Comparison of ENCODE assay signal across 9 mouse cellular contexts in genomic region chr7:143012230-143012875, GRCm38 (mm10). TPM values are rescaled to one million over a fixed set of nuclear protein-coding genes. Genes with fewer than 3 reads are reported as not detected.
DNase-seq lines count a peak whose midpoint lies in the region; ATAC-seq and TF ChIP-seq lines count a peak whose summit lies in the region.
"Had no signal": no experiment of that assay in that cellular context is flagged by ENCODE, and none has a peak within 500 bp of the region (broad histone marks: within the 10 kb centered on the region; RNA-seq: fewer than 3 reads in every experiment).

No protein-coding gene starts in this region.

- no peak overlapping the region for H3K27ac ChIP-seq in liver, postnatal 0 days (ENCODE audit: low read depth)
- H3K27ac ChIP-seq in ES-Bruce4 (ENCODE audit: insufficient read depth, low read length): peak overlapping the region; percentile 49
- peak overlapping the region; percentile 41; the same call in 1 of the 2 replicates for H3K27ac ChIP-seq in hindbrain, postnatal 0 days

- H3K9ac ChIP-seq in liver, postnatal 0 days (replicated peaks): no peak overlapping the region
- H3K9ac ChIP-seq in ES-Bruce4 (ENCODE audit: low read depth, poor library complexity, severe bottlenecking): no peak overlapping the region
- H3K9ac ChIP-seq in hindbrain, postnatal 0 days (replicated peaks; ENCODE audit: low read length): no peak overlapping the region
- H3K9ac ChIP-seq: limb, embryonic 15.5 days had no signal

- WGBS in liver, postnatal 0 days (ENCODE audit: insufficient replicate concordance): 76% methylated on average over 5 of the region's 5 CpGs
- 43% methylated on average over 5 of the region's 5 CpGs for WGBS in hindbrain, postnatal 0 days

- no peak for TF ChIP-seq CTCF in liver, postnatal 0 days (IDR thresholded peaks at IDR 0.05; ENCODE audit: low read depth)
- no peak for TF ChIP-seq CTCF in ES-Bruce4 (IDR thresholded peaks at IDR 0.05; ENCODE audit: low read depth, low read length)
- no peak for TF ChIP-seq CTCF in hindbrain, postnatal 0 days (IDR thresholded peaks at IDR 0.05; ENCODE audit: low read depth)

- no peak overlapping the region for H3K4me2 ChIP-seq in liver, postnatal 0 days (ENCODE audit: low read depth, low read length)
- no peak overlapping the region for H3K4me2 ChIP-seq in hindbrain, postnatal 0 days (ENCODE audit: low read depth, low read length)
- H3K4me2 ChIP-seq: limb, embryonic 15.5 days had no signal

- peak; percentile 45 for DNase-seq in gastrocnemius, postnatal 10 days
- no peak for DNase-seq in gastrocnemius, postnatal 36 days
- DNase-seq in liver: peak; percentile 29
- no peak for DNase-seq in liver, postnatal 0 days
- peak; percentile 64 for DNase-seq in hindbrain, postnatal 0 days (ENCODE audit: low spot score)
- DNase-seq in left cerebral cortex, postnatal 14 days (ENCODE audit: low spot score in 2 of 2): no peak
- no peak for DNase-seq in frontal cortex, postnatal 14 days (ENCODE audit: low spot score in 2 of 2)

- H3K9me3 ChIP-seq in liver, postnatal 0 days (ENCODE audit: low read length): no peaks in the 10 kb centered on the region
- no peaks in the 10 kb centered on the region for H3K9me3 ChIP-seq in ES-Bruce4 (replicated peaks; ENCODE audit: control insufficient read depth, insufficient read depth, low read length, poor library complexity, severe bottlenecking)
- H3K9me3 ChIP-seq in hindbrain, postnatal 0 days (ENCODE audit: low read length): no peaks in the 10 kb centered on the region
- H3K9me3 ChIP-seq: limb, embryonic 15.5 days had no signal

- TF ChIP-seq POLR2A in ES-Bruce4 (IDR thresholded peaks at IDR 0.05; ENCODE audit: insufficient read depth, low read length): no peak

- intact Hi-C loops in gastrocnemius, postnatal 36 days (cut with DNase I): no loop called here
- intact Hi-C loops in left cerebral cortex, postnatal 14 days (cut with DNase I): loop anchor here (5.0 kb wide), 1 partner anchor 55 kb away; the partner anchor contains the start of gene Tssc4

- H3K27me3 ChIP-seq in liver, postnatal 0 days (ENCODE audit: insufficient read depth, low read length): no peaks in the 10 kb centered on the region
- no peaks in the 10 kb centered on the region for H3K27me3 ChIP-seq in ES-Bruce4 (ENCODE audit: control insufficient read depth, insufficient read depth, low read length, poor library complexity, severe bottlenecking)
- no peaks in the 10 kb centered on the region for H3K27me3 ChIP-seq in hindbrain, postnatal 0 days (ENCODE audit: insufficient read depth, low read length)
- H3K27me3 ChIP-seq: limb, embryonic 15.5 days had no signal

- H3K4me3 ChIP-seq in liver, postnatal 0 days (ENCODE audit: low read depth, low read length): no peak overlapping the region
- H3K4me3 ChIP-seq in ES-Bruce4 (ENCODE audit: low read depth, low read length): no peak overlapping the region
- H3K4me3 ChIP-seq in hindbrain, postnatal 0 days (ENCODE audit: low read length): no peak overlapping the region
- H3K4me3 ChIP-seq: limb, embryonic 15.5 days had no signal

- no peaks in the 10 kb centered on the region; the same call in 1 of the 2 replicates for H3K36me3 ChIP-seq in liver, postnatal 0 days (replicated peaks; ENCODE audit: insufficient read depth, low read length)
- H3K36me3 ChIP-seq in ES-Bruce4 (ENCODE audit: control insufficient read depth, insufficient read depth, low read length, poor library complexity, severe bottlenecking): no peaks in the 10 kb centered on the region
- no peaks in the 10 kb centered on the region for H3K36me3 ChIP-seq in hindbrain, postnatal 0 days (ENCODE audit: insufficient read depth, low read length)
- H3K36me3 ChIP-seq: limb, embryonic 15.5 days had no signal

- H3K4me1 ChIP-seq in liver, postnatal 0 days (ENCODE audit: insufficient read depth): peaks cover 33% of the 10 kb centered on the region
- peaks cover 37% of the 10 kb centered on the region for H3K4me1 ChIP-seq in ES-Bruce4 (ENCODE audit: control insufficient read depth, insufficient read depth, low read length)
- peaks cover 35% of the 10 kb centered on the region for H3K4me1 ChIP-seq in hindbrain, postnatal 0 days (ENCODE audit: insufficient read depth, low read length)

- ATAC-seq in liver, postnatal 0 days: no peak
- ATAC-seq in hindbrain, postnatal 0 days: no peak

- TF ChIP-seq EP300 in liver, postnatal 0 days (IDR thresholded peaks at IDR 0.05; ENCODE audit: low read depth): no peak
- TF ChIP-seq EP300 in ES-Bruce4 (IDR thresholded peaks at IDR 0.05; ENCODE audit: insufficient read depth, low read depth, low read length): 0 out of 2 replicates have a peak, but pooled peaks have one; percentile 22

RNA-seq across cellular contexts. Expression of gene Tspan32, which starts 7.5 kb away (rescaled TPM):
- total RNA-seq in gastrocnemius, postnatal 10 days (2021): under 1 TPM; 0.16 to 0.90 TPM
- under 1 TPM; 0.15 to 0.27 TPM for total RNA-seq in gastrocnemius, postnatal 36 days (2021)
- 31.0 and 37.5 TPM in 2 replicates for polyA plus RNA-seq in liver, postnatal 0 days (2015; fragmentation: Nextera tagmentation; extraction: Ambion mirVana)
- not detected in 2 replicates for polyA plus RNA-seq in ES-Bruce4 (2011; ENCODE audit: insufficient read depth, insufficient read length, low read depth, missing spikeins)
- 0.16 and 0.29 TPM in 2 replicates for total RNA-seq in hindbrain, postnatal 0 days (2014; rRNA removed)
- 0.40 and 0.71 TPM in 2 replicates for polyA plus RNA-seq in hindbrain, postnatal 0 days (2015; fragmentation: Nextera tagmentation; extraction: Ambion mirVana)
- total RNA-seq in left cerebral cortex, postnatal 14 days (2021): under 1 TPM in 1 of 2 experiments, not detected in 1; 0.30 TPM

RNA-seq across cellular contexts. Expression of gene Cd81, which starts 40.2 kb away (rescaled TPM):
- 100 to 1,000 TPM; 236 to 268 TPM for total RNA-seq in gastrocnemius, postnatal 10 days (2021)
- total RNA-seq in gastrocnemius, postnatal 36 days (2021): 100 to 1,000 TPM; 106 to 118 TPM
- polyA plus RNA-seq in liver, postnatal 0 days (2015; fragmentation: Nextera tagmentation; extraction: Ambion mirVana): 213 and 231 TPM in 2 replicates
- 392 and 406 TPM in 2 replicates for polyA plus RNA-seq in ES-Bruce4 (2011; ENCODE audit: insufficient read depth, insufficient read length, low read depth, missing spikeins)
- total RNA-seq in hindbrain, postnatal 0 days (2014; rRNA removed): 758 and 776 TPM in 2 replicates
- 708 and 751 TPM in 2 replicates for polyA plus RNA-seq in hindbrain, postnatal 0 days (2015; fragmentation: Nextera tagmentation; extraction: Ambion mirVana)
- total RNA-seq in left cerebral cortex, postnatal 14 days (2021): 100 to 1,000 TPM; 367 to 400 TPM

RNA-seq across cellular contexts. Expression of gene Ascl2, which starts 43.3 kb away (rescaled TPM):
- not detected for total RNA-seq in gastrocnemius, postnatal 10 days (2021)
- total RNA-seq in gastrocnemius, postnatal 36 days (2021): not detected
- 0.21 and 0.23 TPM in 2 replicates for polyA plus RNA-seq in liver, postnatal 0 days (2015; fragmentation: Nextera tagmentation; extraction: Ambion mirVana)
- polyA plus RNA-seq in ES-Bruce4 (2011; ENCODE audit: insufficient read depth, insufficient read length, low read depth, missing spikeins): 1.9 and 2.2 TPM in 2 replicates
- total RNA-seq in hindbrain, postnatal 0 days (2014; rRNA removed): 2.9 TPM in 1 of 2 replicates, not detected in the other
- polyA plus RNA-seq in hindbrain, postnatal 0 days (2015; fragmentation: Nextera tagmentation; extraction: Ambion mirVana): 0.69 and 1.1 TPM in 2 replicates
- total RNA-seq in left cerebral cortex, postnatal 14 days (2021): not detected

RNA-seq across cellular contexts. Expression of gene Tssc4, which starts 56.7 kb away (rescaled TPM):
- 10 to 100 TPM; 14.3 to 16.9 TPM for total RNA-seq in gastrocnemius, postnatal 10 days (2021)
- total RNA-seq in gastrocnemius, postnatal 36 days (2021): 1 to 10 TPM; 7.8 to 8.4 TPM
- 24.1 and 25.2 TPM in 2 replicates for polyA plus RNA-seq in liver, postnatal 0 days (2015; fragmentation: Nextera tagmentation; extraction: Ambion mirVana)
- 18.2 and 21.0 TPM in 2 replicates for polyA plus RNA-seq in ES-Bruce4 (2011; ENCODE audit: insufficient read depth, insufficient read length, low read depth, missing spikeins)
- total RNA-seq in hindbrain, postnatal 0 days (2014; rRNA removed): 106 and 118 TPM in 2 replicates
- 101 and 102 TPM in 2 replicates for polyA plus RNA-seq in hindbrain, postnatal 0 days (2015; fragmentation: Nextera tagmentation; extraction: Ambion mirVana)
- total RNA-seq in left cerebral cortex, postnatal 14 days (2021): 10 to 100 TPM; 41.1 to 50.0 TPM

Comparison
In these comparisons a context has a peak if more than half of its experiments do, and no peak if none do; other contexts are left out.
1. DNase-seq: peak in gastrocnemius, postnatal 10 days (single experiment), liver (single experiment) and hindbrain, postnatal 0 days (single experiment); none in gastrocnemius, postnatal 36 days (0 of 2), liver, postnatal 0 days (single experiment), left cerebral cortex, postnatal 14 days (0 of 2) and frontal cortex, postnatal 14 days (0 of 2).